Mouse (Mus musculus) G1E (cell line): ENCODE measurements around the gene Ttc36.

Experiments
- CTCF ChIP-seq: IDR thresholded peaks from 2 replicates; pipeline ENCODE4 v1.5.1; 2012; ENCODE audit warnings: low read depth, low read length, inconsistent platforms, mixed read lengths
- GATA1 ChIP-seq: IDR thresholded peaks from 2 replicates; pipeline ENCODE4 v1.6.1; 2012; ENCODE audit warnings: borderline replicate concordance, low read length, inconsistent platforms, mixed read lengths
- POLR2AphosphoS5 ChIP-seq: IDR thresholded peaks from 2 replicates; pipeline ENCODE4 v1.6.1; 2012; ENCODE audit warnings: low read depth, low read length, inconsistent platforms; ENCODE audit not compliant: insufficient replicate concordance
- TAL1 ChIP-seq: conservative IDR thresholded peaks from 2 replicates; pipeline ENCODE4 v1.6.1; 2012; ENCODE audit warnings: low read depth, low read length, inconsistent platforms, mixed read lengths

DNA sequence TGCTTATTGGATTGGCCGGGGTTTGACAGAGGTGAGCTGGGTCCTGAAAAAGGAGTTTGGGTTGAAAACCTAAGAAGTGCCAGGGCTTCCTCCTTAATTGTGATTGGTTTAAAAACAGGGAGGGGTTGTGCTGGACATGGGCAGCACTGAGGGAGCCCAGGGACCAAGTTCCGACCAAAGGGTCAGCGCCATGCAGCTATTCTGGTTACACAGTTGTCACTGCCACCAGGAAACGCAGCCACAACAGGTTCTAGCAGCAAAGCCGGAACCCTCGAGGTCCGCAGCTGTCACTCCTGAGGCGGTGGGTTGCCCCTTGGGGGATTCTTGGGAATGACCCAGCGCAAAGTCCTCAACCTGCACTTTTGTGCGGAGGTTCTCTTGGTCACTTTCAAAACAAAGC is 1.8 kb upstream of the Ttc36 start:
- no peak for TF ChIP-seq CTCF
- TF ChIP-seq TAL1, result no peak
- TF ChIP-seq GATA1, result no peak
- no peak for TF ChIP-seq POLR2AphosphoS5
